Mouse (Mus musculus): Measurements from ENCODE around the gene Gtf2ird2.

DNA sequence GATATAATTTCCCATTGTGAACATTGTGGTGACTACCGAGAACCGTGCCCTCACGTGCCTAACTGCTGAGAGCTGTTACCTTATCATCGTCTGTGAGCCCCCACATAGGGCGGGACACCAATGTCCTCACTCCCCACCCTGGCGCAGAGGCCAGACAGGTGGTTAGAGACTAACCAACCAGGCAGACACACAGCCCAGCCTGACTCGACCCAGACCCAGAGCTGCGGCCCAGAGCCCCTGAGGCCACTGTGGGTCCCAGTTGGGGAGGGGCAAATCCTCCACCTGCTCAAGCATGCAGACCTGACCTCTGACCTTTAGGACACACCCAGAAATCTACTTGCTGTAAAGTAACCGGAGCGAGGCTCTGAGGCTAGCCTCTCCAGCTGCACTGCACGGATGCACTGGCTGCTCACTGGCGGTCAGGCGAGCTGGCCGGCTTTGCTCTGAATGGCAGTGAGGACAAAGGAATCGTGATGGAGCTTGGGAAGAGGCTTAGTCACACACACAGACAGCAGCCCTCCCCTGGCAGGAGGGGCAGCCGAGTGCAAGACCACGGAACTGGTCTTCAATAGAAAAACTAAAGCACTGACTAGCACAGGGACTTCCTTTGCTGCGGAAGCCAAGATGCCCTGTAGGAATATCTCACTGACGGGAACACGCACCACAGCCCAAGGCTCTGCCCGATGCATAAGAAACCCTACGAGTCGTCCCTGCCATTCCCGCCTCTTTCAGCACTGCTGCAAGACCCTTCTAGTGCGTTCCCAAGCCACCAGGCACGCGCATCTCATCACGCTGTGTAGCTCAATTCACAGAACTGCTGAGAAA is 54.3 kb downstream of the Gtf2ird2 start:
- TF ChIP-seq POLR2A (IDR thresholded peaks at IDR 0.05; ENCODE audit: borderline replicate concordance, control insufficient read depth, low read depth, low read length) (no peak; the same call in 1 of the 2 replicates), CTCF (IDR thresholded peaks at IDR 0.05; ENCODE audit: control insufficient read depth, insufficient read depth, low read length) (no peak)

Measured in bone marrow, adult 2 months (tissue).